Mouse (Mus musculus) stomach, postnatal 0 days (tissue): ENCODE measurements at regions not wholly inside any gene's neighbourhood (a gene's known extent, or its start where the extent isn't known, plus 50 kb on each side); places are given as distances from the start of the nearest gene placed in this dataset.

ENCODE experiments used
- CTCF ChIP-seq: IDR thresholded peaks from 2 replicates; pipeline ENCODE4 v1.5.1; 2016; ENCODE audit warnings: antibody characterized with exemption, low read depth, mild to moderate bottlenecking, moderate library complexity
- EP300 ChIP-seq: optimal IDR thresholded peaks from 2 replicates; pipeline ENCODE3; 2016; ENCODE audit warnings: antibody characterized with exemption

DNA sequence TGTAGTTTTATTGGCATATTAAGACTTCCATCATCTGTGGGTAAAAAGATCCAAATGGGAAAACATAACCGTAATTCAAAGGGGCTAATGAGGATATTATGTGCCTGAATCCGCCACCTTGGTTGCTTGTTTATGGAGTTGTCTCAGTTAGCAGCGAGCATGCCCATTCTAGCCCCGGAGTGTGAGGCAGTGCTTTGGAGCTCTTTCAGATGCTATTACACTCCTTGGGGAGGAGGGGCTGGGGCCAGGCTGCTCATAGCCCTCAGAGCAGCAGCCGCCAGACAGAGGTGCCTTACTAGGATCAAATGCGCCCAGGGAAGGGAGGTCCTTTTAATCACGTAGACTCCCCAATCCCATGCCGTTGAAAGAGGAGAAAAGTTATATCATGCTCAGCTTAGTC lies 60.9 kb upstream of the Msx2 start:
- TF ChIP-seq CTCF (no peak), EP300 (no peak)
